Mouse (Mus musculus) forebrain, postnatal 0 days (tissue): ENCODE results near the gene Sept8. TPM values are rescaled to one million over a fixed set of nuclear protein-coding genes. Genes with fewer than 3 reads are reported as not detected.

Experiments used
- ATAC-seq: fragments of 200-750 bp; cut with Nextera tagmentation; 2 replicates; pipeline ENCODE4 v1.8.0; 2017; ENCODE audit warnings: mild to moderate bottlenecking, moderate library complexity
- DNase-seq: peaks from one replicate; pipeline ENCODE4 v3.0.0-alpha.2; 2015
- H3K27ac ChIP-seq: fragments of 300-500 bp; sonication (generic); 2 replicates; pipeline ENCODE4 v1.5.1; 2014; ENCODE audit warnings: low read depth, mild to moderate bottlenecking, antibody characterized with exemption, low read length, moderate library complexity, mixed read lengths
- H3K27me3 ChIP-seq: fragments of 300-500 bp; sonication (generic); 2 replicates; pipeline ENCODE4 v1.6.1; 2014; ENCODE audit warnings: mild to moderate bottlenecking, low read length, mixed read lengths; ENCODE audit not compliant: insufficient read depth
- H3K36me3 ChIP-seq: fragments of 300-500 bp; sonication (generic); 2 replicates; pipeline ENCODE4 v1.6.1; 2014; ENCODE audit warnings: mild to moderate bottlenecking, moderate library complexity; ENCODE audit not compliant: insufficient read depth
- H3K4me1 ChIP-seq: fragments of 300-500 bp; sonication (generic); 2 replicates; pipeline ENCODE4 v1.6.1; 2014; ENCODE audit warnings: antibody characterized with exemption; ENCODE audit not compliant: insufficient read depth
- H3K4me2 ChIP-seq: fragments of 300-500 bp; sonication (generic); 2 replicates; pipeline ENCODE4 v1.6.1; 2014; ENCODE audit warnings: low read depth, mild to moderate bottlenecking, moderate library complexity
- H3K4me3 ChIP-seq: fragments of 300-500 bp; sonication (generic); 2 replicates; pipeline ENCODE4 v1.5.1; 2014; ENCODE audit warnings: low read depth, low read length, mixed read lengths
- H3K9ac ChIP-seq: fragments of 300-500 bp; sonication (generic); 2 replicates; pipeline ENCODE4 v1.6.1; 2014; ENCODE audit warnings: mild to moderate bottlenecking
- H3K9me3 ChIP-seq: fragments of 300-500 bp; sonication (generic); 2 replicates; pipeline ENCODE4 v1.6.1; 2016; ENCODE audit warnings: low read length
- CTCF ChIP-seq: sonication (generic); IDR thresholded peaks from 2 replicates; pipeline ENCODE4 v1.5.1; 2016; ENCODE audit warnings: antibody characterized with exemption, control low read depth, low read depth
- WGBS: fragments of 180-500 bp; shearing (Covaris S2); extraction: QIAGEN DNeasy Blood & Tissue Kit; methylation state at CpG from one replicate; pipeline ENCODE4 v1.1.7; 2014; 5-methylcytosine and 5-hydroxymethylcytosine counted together
- polyA plus RNA-seq: library from polyadenylated mRNA; unstranded; fragments of >200 nt; fragmentation: Nextera tagmentation; extraction: Ambion mirVana; gene quantifications from 2 replicates; pipeline ENCODE4 v1.2.1, GENCODE M21; 2015
- total RNA-seq: library from RNA; depleted of rRNA; stranded (reverse); fragments of >200 nt; gene quantifications from 2 replicates; pipeline ENCODE4 v1.2.3, GENCODE M21; 2014

Gene Sept8
- total and polyA plus RNA-seq, 2 experiments from 2014 or later: 18.2 to 40.9 TPM

DNA sequence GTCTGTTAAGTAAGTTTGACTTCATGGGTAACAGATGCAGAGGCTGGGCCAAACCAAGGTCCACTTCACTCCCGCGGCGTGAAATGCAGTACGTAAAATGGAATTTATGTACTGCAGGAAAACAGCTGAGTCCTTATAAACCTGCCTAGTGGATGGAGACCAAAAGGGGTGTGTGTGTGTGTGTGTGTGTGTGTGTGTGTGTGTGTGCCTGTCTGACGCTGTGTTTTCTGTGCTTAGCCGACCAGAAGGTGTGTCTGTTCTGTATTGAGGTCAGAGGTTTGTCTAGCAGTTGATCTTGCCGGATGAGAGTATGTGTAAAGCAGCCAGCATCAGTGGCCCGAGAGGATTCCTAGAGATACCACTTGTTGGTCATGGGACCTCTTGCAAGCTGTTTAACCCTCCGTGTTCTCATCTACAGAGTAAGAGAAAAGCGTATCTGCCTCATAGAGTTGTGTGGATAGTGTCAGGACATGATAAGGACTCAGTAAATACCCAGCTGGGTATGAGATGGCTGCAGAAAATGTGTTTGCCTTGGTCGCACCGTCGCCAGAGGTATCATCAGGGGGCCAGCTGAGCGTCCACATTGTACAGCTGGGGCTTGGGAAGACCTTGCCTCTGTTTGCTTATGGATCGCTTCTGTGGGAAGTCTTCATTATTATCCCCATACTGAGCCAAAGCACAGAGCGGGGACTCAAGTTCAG, 2.2 kb downstream of the Sept8 start:
- H3K9ac ChIP-seq: peak overlapping the region; percentile 80
- H3K4me3 ChIP-seq: peak overlapping the region; percentile 83
- peaks cover 14% of the 10 kb centered on the region for H3K4me1 ChIP-seq
- no peak overlapping the region for H3K27ac ChIP-seq
- ATAC-seq (no peak), DNase-seq (peak; percentile 35)
- no peaks in the 10 kb centered on the region for H3K27me3 ChIP-seq
- TF ChIP-seq CTCF: no peak
- 46% methylated on average over 16 of the region's 16 CpGs for WGBS
- H3K36me3 ChIP-seq: no peaks in the 10 kb centered on the region
- H3K4me2 ChIP-seq: peak overlapping the region; percentile 73
- H3K9me3 ChIP-seq: no peaks in the 10 kb centered on the region

DNA sequence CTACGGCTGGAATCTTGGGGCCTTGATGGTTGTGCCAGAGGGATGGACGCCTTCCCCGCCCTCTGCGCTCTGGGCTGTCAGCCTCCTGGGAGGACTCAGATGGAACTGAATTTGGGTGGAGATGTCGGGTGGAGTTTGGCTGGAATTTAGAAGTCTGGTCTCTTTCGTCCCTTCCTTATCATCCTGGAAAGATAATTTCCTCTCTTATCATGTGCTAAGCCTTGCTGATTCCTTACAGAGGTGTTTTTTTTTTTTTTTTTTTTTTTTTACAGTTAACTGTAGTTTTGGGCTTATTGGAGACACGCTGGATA, 2.7 kb downstream of the Sept8 start:
- H3K9me3 ChIP-seq: no peaks in the 10 kb centered on the region
- no peak overlapping the region for H3K27ac ChIP-seq
- H3K4me3 ChIP-seq: peak overlapping the region; percentile 83; the same call in 1 of the 2 replicates
- no peaks in the 10 kb centered on the region for H3K36me3 ChIP-seq
- DNase-seq (no peak), ATAC-seq (no peak)
- 82% methylated on average over 7 of the region's 7 CpGs for WGBS
- H3K4me1 ChIP-seq: peaks cover 14% of the 10 kb centered on the region
- peak overlapping the region; percentile 73 for H3K4me2 ChIP-seq
- H3K9ac ChIP-seq: peak overlapping the region; percentile 80; the same call in 1 of the 2 replicates
- no peak for TF ChIP-seq CTCF
- no peaks in the 10 kb centered on the region for H3K27me3 ChIP-seq

DNA sequence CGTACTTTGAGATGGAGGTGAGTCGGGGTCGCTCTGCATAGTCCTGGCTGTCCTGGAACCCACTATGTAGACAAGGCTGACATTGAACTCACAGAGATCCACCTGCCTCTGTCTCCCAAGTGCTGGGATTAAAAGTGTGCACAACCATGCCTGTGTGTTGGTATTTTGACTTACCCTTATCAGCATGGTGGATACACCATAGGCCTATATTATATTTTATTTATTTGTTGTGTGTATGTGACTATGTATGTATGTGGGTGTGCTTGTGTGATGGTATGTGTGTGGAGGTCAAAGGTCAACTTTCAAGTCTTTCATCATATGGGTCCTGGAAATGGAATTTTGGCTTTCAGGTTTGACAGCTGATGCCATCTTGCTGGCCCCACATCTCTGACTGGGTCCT, 3.3 kb downstream of the Sept8 start:
- Histone ChIP-seq H3K9ac (no peak overlapping the region), H3K9me3 (no peaks in the 10 kb centered on the region), H3K4me1 (peaks cover 14% of the 10 kb centered on the region), H3K27me3 (no peaks in the 10 kb centered on the region), H3K4me2 (no peak overlapping the region), H3K27ac (no peak overlapping the region), H3K4me3 (no peak overlapping the region), H3K36me3 (no peaks in the 10 kb centered on the region)
- no peak for DNase-seq
- TF ChIP-seq CTCF: no peak
- ATAC-seq: no peak
- 95% methylated on average over 3 of the region's 3 CpGs for WGBS

DNA sequence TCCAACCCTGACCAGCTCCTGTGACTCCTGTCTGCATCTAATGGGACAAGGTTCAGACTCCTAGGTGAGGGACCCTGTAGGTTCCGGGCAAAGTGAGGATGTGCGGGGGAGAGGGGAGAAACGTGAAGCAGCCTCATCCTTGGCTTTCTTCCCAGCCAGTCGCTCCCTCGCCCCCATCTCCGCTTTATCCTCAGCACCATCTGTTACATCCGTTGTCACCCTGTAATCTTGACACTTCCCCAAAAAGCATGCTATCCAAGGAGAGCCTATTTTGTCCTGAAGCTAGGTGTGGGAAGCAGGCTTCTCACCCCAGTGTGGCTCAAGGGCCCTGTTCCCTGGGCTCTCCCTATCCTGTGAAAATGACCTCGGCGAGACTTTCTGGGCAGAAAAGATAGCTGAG, 3.9 kb downstream of the Sept8 start:
- 46% methylated on average over 9 of the region's 9 CpGs for WGBS

DNA sequence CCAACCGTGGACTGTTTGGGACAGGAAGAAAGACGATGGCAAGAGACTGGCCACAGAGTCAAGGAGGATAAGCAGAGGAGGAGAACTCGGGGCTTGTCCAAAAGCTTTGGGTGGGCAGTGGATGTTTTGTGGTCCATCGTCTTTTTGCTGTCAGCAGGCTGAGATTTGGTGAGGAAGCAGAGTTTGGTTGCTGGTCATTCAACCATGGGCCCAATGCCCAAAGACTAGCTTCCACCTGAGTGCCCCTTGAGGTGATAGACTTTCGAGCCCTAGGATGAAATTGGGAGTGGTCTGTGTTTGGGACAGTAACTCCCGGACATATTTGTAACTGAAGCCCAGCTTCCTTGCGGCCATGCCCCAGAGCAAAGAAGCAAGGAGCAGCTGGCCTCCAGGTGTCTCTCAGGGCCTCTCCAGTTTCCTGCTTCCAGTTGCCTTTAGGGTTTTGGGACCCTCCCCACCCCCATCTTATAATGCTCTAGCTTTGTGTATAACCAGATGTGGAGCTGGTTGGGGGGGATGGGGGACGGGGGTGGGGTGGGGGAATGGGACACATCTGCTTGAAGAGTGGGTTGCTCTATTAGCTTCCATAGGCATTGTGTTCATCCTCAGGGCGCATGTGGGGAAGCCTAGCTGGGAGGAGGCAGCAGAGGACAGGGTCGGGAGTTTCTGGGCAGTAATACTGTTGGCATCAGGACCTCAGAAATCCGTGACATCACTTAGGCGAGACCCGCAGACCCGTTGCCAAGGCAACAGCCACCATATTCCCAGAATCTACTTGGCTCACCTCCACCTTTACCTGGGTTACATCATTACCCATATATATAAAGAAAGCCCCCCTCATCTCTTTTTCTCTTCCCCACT, 4.7 kb downstream of the Sept8 start:
- no peak for TF ChIP-seq CTCF
- Histone ChIP-seq H3K9me3 (no peaks in the 10 kb centered on the region), H3K27ac (no peak overlapping the region), H3K27me3 (no peaks in the 10 kb centered on the region), H3K4me2 (no peak overlapping the region), H3K9ac (no peak overlapping the region), H3K4me3 (no peak overlapping the region), H3K36me3 (no peaks in the 10 kb centered on the region), H3K4me1 (peaks cover 16% of the 10 kb centered on the region)
- DNase-seq (no peak), ATAC-seq (no peak)
- WGBS: 87% methylated on average over 14 of the region's 14 CpGs

More for the DNA sequence above, 3.9 kb downstream of the Sept8 start:
- H3K4me2 ChIP-seq: peak overlapping the region; percentile 15; the same call in 1 of the 2 replicates
- no peak overlapping the region for H3K9ac ChIP-seq
- H3K36me3 ChIP-seq: no peaks in the 10 kb centered on the region
- H3K4me1 ChIP-seq: peaks cover 14% of the 10 kb centered on the region
- H3K9me3 ChIP-seq: no peaks in the 10 kb centered on the region
- TF ChIP-seq CTCF: no peak
- no peak overlapping the region for H3K27ac ChIP-seq
- DNase-seq (no peak), ATAC-seq (no peak)
- no peaks in the 10 kb centered on the region for H3K27me3 ChIP-seq
- no peak overlapping the region for H3K4me3 ChIP-seq

DNA sequence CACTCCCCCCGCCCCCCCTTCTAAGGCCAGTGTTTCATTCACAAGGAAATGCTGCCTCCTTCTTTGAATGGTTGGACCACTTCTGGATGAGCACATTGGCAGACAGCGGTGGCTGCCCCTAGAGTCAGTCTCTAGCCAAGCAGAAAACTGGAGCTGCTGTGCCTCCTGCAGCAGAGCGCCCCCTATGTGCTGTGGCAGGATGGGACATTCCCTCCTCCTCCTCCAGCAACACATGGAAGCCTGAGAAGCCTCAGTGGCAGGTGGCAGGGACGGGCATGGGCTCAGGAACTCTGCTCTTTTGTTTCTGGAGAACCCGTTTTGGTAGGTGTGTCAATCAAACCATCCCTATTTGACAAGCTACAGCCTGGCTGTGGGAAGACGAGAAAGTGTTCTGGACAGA, 5.8 kb downstream of the Sept8 start:
- ATAC-seq (no peak), DNase-seq (no peak)
- Histone ChIP-seq H3K4me3 (no peak overlapping the region), H3K9ac (no peak overlapping the region), H3K4me2 (no peak overlapping the region), H3K36me3 (no peaks in the 10 kb centered on the region), H3K27me3 (no peaks in the 10 kb centered on the region), H3K4me1 (peaks cover 19% of the 10 kb centered on the region), H3K9me3 (no peaks in the 10 kb centered on the region), H3K27ac (no peak overlapping the region)
- 66% methylated on average over 6 of the region's 6 CpGs for WGBS
- peak; percentile 61 for TF ChIP-seq CTCF

DNA sequence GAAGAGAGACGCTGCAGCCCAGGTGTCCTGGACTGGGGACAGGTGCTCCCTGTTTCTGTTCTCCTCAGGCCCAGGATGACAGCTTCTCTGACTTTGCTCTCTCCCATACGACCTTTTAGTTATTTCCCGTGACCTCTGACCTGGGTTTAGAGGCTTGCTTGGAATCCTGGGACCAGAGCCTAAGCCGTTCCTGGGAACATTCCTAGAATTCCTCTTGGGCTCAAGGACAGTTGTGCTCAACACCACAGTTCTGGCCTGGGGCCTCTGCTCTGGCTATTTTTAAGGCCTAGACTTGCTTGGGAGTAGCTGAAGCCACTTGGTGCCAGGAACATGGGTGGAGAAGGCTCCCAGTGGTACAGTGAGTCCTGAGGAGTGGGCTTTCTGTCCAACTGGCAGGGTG, 6.4 kb downstream of the Sept8 start:
- no peak for DNase-seq
- Histone ChIP-seq H3K4me1 (peaks cover 19% of the 10 kb centered on the region), H3K4me3 (no peak overlapping the region), H3K4me2 (no peak overlapping the region), H3K27me3 (no peaks in the 10 kb centered on the region), H3K27ac (no peak overlapping the region), H3K9ac (no peak overlapping the region), H3K9me3 (no peaks in the 10 kb centered on the region), H3K36me3 (no peaks in the 10 kb centered on the region)
- 62% methylated on average over 4 of the region's 4 CpGs for WGBS
- TF ChIP-seq CTCF: no peak
- ATAC-seq: no peak
